Mouse (Mus musculus): ENCODE results near the gene Kcng1. TPM values are rescaled to one million over a fixed set of nuclear protein-coding genes. Genes with fewer than 3 reads are reported as not detected.

Gene Kcng1
- polyA plus RNA-seq, 1 experiment from 2014 or later: 0.17 TPM

- peaks cover 13% of the 10 kb centered on the region for H3K36me3 ChIP-seq (ENCODE audit: control insufficient read depth, insufficient read depth)
- WGBS: 54% methylated on average over 33 of the region's 33 CpGs
- H3K9ac ChIP-seq (ENCODE audit: low read length): peak overlapping the region; percentile 86
- no peaks in the 10 kb centered on the region for H3K27me3 ChIP-seq (ENCODE audit: control insufficient read depth, insufficient read depth, low read length)
- H3K4me1 ChIP-seq (ENCODE audit: control insufficient read depth, insufficient read depth, low read length): peaks cover 19% of the 10 kb centered on the region
- no peak overlapping the region for H3K27ac ChIP-seq (ENCODE audit: low read length)
- no peaks in the 10 kb centered on the region for H3K9me3 ChIP-seq (replicated peaks; ENCODE audit: control insufficient read depth, low read length)
- peak overlapping the region; percentile 98 for H3K4me2 ChIP-seq (ENCODE audit: low read depth, low read length)
- no peak for ATAC-seq (replicated peaks; ENCODE audit: extremely low read depth, insufficient read depth, low FRiP score)
- peak overlapping the region; percentile 90 for H3K4me3 ChIP-seq (ENCODE audit: low read length)
Measured at GRCm38 (mm10) chr2:168231471-168231829, 50.1 kb downstream of the Kcng1 start.

DNA sequence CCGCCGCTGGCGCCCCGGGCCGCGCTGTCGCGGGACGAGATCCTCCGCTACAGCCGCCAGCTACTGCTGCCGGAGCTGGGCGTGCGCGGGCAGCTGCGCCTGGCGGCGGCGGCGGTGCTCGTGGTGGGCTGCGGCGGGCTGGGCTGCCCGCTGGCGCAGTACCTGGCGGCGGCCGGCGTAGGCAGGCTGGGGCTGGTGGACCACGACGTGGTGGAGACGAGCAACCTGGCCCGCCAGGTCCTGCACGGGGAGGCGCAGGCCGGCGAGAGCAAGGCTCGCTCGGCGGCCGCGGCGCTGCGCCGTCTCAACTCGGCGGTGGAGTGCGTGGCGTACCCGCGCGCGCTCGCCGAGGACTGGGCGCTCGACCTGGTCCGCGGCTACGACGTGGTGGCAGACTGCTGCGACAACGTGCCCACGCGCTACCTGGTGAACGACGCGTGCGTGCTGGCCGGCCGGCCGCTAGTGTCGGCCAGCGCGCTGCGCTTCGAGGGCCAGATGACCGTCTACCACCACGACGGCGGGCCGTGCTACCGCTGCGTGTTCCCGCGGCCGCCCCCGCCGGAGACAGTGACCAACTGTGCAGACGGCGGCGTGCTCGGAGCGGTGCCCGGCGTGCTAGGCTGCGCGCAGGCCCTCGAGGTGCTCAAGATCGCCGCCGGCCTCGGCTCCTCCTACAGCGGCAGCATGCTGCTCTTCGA, 50.6 kb downstream of the Kcng1 start:
- H3K9ac ChIP-seq (ENCODE audit: low read length): peak overlapping the region; percentile 86
- H3K4me1 ChIP-seq (ENCODE audit: control insufficient read depth, insufficient read depth, low read length): peaks cover 19% of the 10 kb centered on the region
- WGBS: 1% methylated on average over 98 of the region's 105 CpGs
- H3K4me3 ChIP-seq (ENCODE audit: low read length): peak overlapping the region; percentile 90
- H3K36me3 ChIP-seq (ENCODE audit: control insufficient read depth, insufficient read depth): peaks cover 18% of the 10 kb centered on the region
- H3K27ac ChIP-seq (ENCODE audit: low read length): peak overlapping the region; percentile 88
- ATAC-seq (replicated peaks; ENCODE audit: extremely low read depth, insufficient read depth, low FRiP score): peak; percentile 39
- peak overlapping the region; percentile 98 for H3K4me2 ChIP-seq (ENCODE audit: low read depth, low read length)
- no peaks in the 10 kb centered on the region for H3K9me3 ChIP-seq (replicated peaks; ENCODE audit: control insufficient read depth, low read length)
- H3K27me3 ChIP-seq (ENCODE audit: control insufficient read depth, insufficient read depth, low read length): no peaks in the 10 kb centered on the region

GRCm38 (mm10) chr2:168230026-168230728, 51.4 kb downstream of the Kcng1 start, which contains the start of the genes Gm20716, Dpm1 and Mocs3:
Gene Gm20716 (minus strand): TSS chr2:168230364.
Gene Dpm1 (minus strand): TSS chr2:168230591.
Gene Mocs3 (plus strand): TSS chr2:168230622.
- Histone ChIP-seq H3K36me3 (ENCODE audit: control insufficient read depth, insufficient read depth) (peaks cover 25% of the 10 kb centered on the region), H3K4me3 (ENCODE audit: low read length) (peak within 1 kb of the TSS; percentile 90), H3K4me1 (ENCODE audit: control insufficient read depth, insufficient read depth, low read length) (peaks cover 19% of the 10 kb centered on the region), H3K27ac (ENCODE audit: low read length) (peak within 1 kb of the TSS; percentile 88), H3K4me2 (ENCODE audit: low read depth, low read length) (peak within 1 kb of the TSS; percentile 98), H3K27me3 (ENCODE audit: control insufficient read depth, insufficient read depth, low read length) (no peaks in the 10 kb centered on the region), H3K9ac (ENCODE audit: low read length) (peak within 1 kb of the TSS; percentile 86), H3K9me3 (replicated peaks; ENCODE audit: control insufficient read depth, low read length) (no peaks in the 10 kb centered on the region)
- under 1% methylated on average over 73 of the region's 73 CpGs for WGBS
- peak; percentile 84 for ATAC-seq (replicated peaks; ENCODE audit: extremely low read depth, insufficient read depth, low FRiP score)

- peak overlapping the region; percentile 88 for H3K27ac ChIP-seq (ENCODE audit: low read length)
- H3K27me3 ChIP-seq (ENCODE audit: control insufficient read depth, insufficient read depth, low read length): no peaks in the 10 kb centered on the region
- peaks cover 30% of the 10 kb centered on the region for H3K36me3 ChIP-seq (ENCODE audit: control insufficient read depth, insufficient read depth)
- 0 out of 2 replicates have a peak, but pooled peaks have one; percentile 8 for ATAC-seq (replicated peaks; ENCODE audit: extremely low read depth, insufficient read depth, low FRiP score)
- peak overlapping the region; percentile 90 for H3K4me3 ChIP-seq (ENCODE audit: low read length)
- peaks cover 19% of the 10 kb centered on the region for H3K4me1 ChIP-seq (ENCODE audit: control insufficient read depth, insufficient read depth, low read length)
- H3K4me2 ChIP-seq (ENCODE audit: low read depth, low read length): peak overlapping the region; percentile 98
- peak overlapping the region; percentile 86 for H3K9ac ChIP-seq (ENCODE audit: low read length)
- 15% methylated on average over 41 of the region's 41 CpGs for WGBS
- no peaks in the 10 kb centered on the region for H3K9me3 ChIP-seq (replicated peaks; ENCODE audit: control insufficient read depth, low read length)
Measured at GRCm38 (mm10) chr2:168229116-168230025, 52.2 kb downstream of the Kcng1 start.

DNA sequence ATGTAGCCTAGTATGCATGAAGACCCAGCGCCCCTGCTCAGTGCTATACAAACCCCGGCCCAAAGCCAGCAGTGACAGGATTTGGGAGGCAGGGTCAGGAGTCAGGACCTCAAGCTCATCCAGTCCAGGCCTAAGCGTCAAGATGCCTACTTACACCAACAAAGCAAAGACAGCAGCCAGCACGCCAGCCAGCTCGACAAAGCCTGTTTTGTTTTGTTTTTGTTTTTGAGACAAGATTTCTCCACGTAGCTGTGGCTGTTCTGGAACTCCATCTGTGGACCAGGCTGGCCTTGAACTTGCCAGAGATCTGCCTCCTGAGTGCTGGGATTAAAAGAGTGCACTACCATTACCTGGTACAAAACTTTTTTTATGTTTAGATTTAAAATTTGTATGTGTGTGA, 58.2 kb downstream of the Kcng1 start:
- WGBS: 90% methylated on average over 6 of the region's 6 CpGs
- Histone ChIP-seq H3K4me2 (ENCODE audit: low read depth, low read length) (no peak overlapping the region), H3K27me3 (ENCODE audit: control insufficient read depth, insufficient read depth, low read length) (no peaks in the 10 kb centered on the region), H3K4me3 (ENCODE audit: low read length) (no peak overlapping the region), H3K9ac (ENCODE audit: low read length) (no peak overlapping the region), H3K27ac (ENCODE audit: low read length) (no peak overlapping the region), H3K9me3 (replicated peaks; ENCODE audit: control insufficient read depth, low read length) (no peaks in the 10 kb centered on the region), H3K36me3 (ENCODE audit: control insufficient read depth, insufficient read depth) (peaks cover 68% of the 10 kb centered on the region), H3K4me1 (ENCODE audit: control insufficient read depth, insufficient read depth, low read length) (0 out of 2 replicates have a peak, but pooled peaks cover 3% of the 10 kb centered on the region)
- no peak for ATAC-seq (replicated peaks; ENCODE audit: extremely low read depth, insufficient read depth, low FRiP score)

GRCm38 (mm10) chr2:168213788-168214397, 67.6 kb downstream of the Kcng1 start:
- H3K4me1 ChIP-seq (ENCODE audit: control insufficient read depth, insufficient read depth, low read length): no peaks in the 10 kb centered on the region
- ATAC-seq (replicated peaks; ENCODE audit: extremely low read depth, insufficient read depth, low FRiP score): no peak
- H3K36me3 ChIP-seq (ENCODE audit: control insufficient read depth, insufficient read depth): peaks cover 66% of the 10 kb centered on the region
- no peak overlapping the region for H3K9ac ChIP-seq (ENCODE audit: low read length)
- H3K4me2 ChIP-seq (ENCODE audit: low read depth, low read length): no peak overlapping the region
- no peaks in the 10 kb centered on the region for H3K9me3 ChIP-seq (replicated peaks; ENCODE audit: control insufficient read depth, low read length)
- no peak overlapping the region for H3K4me3 ChIP-seq (ENCODE audit: low read length)
- 61% methylated on average over 5 of the region's 5 CpGs for WGBS
- H3K27ac ChIP-seq (ENCODE audit: low read length): no peak overlapping the region
- no peaks in the 10 kb centered on the region for H3K27me3 ChIP-seq (ENCODE audit: control insufficient read depth, insufficient read depth, low read length)

Other genes with a start within 250 kb of the Kcng1 start
- gene Pard6b, start 200.7 kb downstream of the Kcng1 start, polyA plus RNA-seq (2015; fragmentation: Nextera tagmentation; extraction: Ambion mirVana): 5.4 and 6.7 TPM in 2 replicates
- gene Adnp, start 74.6 kb downstream of the Kcng1 start, polyA plus RNA-seq (2015; fragmentation: Nextera tagmentation; extraction: Ambion mirVana): 1.4 and 1.6 TPM in 2 replicates
- gene Gm20716, start 51.4 kb downstream of the Kcng1 start, polyA plus RNA-seq (2015; fragmentation: Nextera tagmentation; extraction: Ambion mirVana): 10.8 and 11.8 TPM in 2 replicates
- gene Dpm1, start 51.1 kb downstream of the Kcng1 start, polyA plus RNA-seq (2015; fragmentation: Nextera tagmentation; extraction: Ambion mirVana): 89.3 and 104 TPM in 2 replicates
- 4.3 and 4.9 TPM in 2 replicates for gene Mocs3, start 51.1 kb downstream of the Kcng1 start, polyA plus RNA-seq (2015; fragmentation: Nextera tagmentation; extraction: Ambion mirVana)